Mouse (Mus musculus) CH12.LX (cell line): Measurements from ENCODE around the gene Gm44511. TPM values are rescaled to one million over a fixed set of nuclear protein-coding genes. Genes with fewer than 3 reads are reported as not detected.

Experiments
- DNase-seq: peaks from one replicate; pipeline ENCODE4 v3.0.0-alpha.2; 2013; ENCODE audit errors: extremely low read depth
- H3K27ac ChIP-seq: 2 replicates; pipeline ENCODE4 v1.5.1; 2012; ENCODE audit warnings: low read depth, mild to moderate bottlenecking, control low read depth, moderate library complexity; ENCODE audit not compliant: insufficient read depth
- H3K27me3 ChIP-seq: replicated peaks from 2 replicates; pipeline ENCODE3; 2012; ENCODE audit warnings: inconsistent platforms
- H3K36me3 ChIP-seq, 2 experiments: replicated peaks in 1 of 2; 2 replicates each; pipeline versions ENCODE3 to v1.6.1; 2012; ENCODE audit warnings: inconsistent platforms in 1 of 2, low read length in 1 of 2, mild to moderate bottlenecking in 1 of 2, mixed read lengths in 1 of 2, moderate library complexity in 1 of 2; ENCODE audit not compliant: control insufficient read depth in 1 of 2, insufficient read depth in 1 of 2
- H3K4me1 ChIP-seq, 2 experiments: 2 replicates each; pipeline ENCODE4 v1.6.1; 2012; ENCODE audit warnings: inconsistent platforms in 1 of 2, moderate library complexity in 1 of 2; ENCODE audit not compliant: insufficient read depth in 2 of 2, control insufficient read depth in 1 of 2
- H3K4me2 ChIP-seq: 2 replicates; pipeline ENCODE4 v1.6.1; 2012; ENCODE audit warnings: low read depth, mild to moderate bottlenecking, control low read depth; ENCODE audit not compliant: poor library complexity, insufficient read depth, severe bottlenecking
- H3K4me3 ChIP-seq, 3 experiments: fragments of 150-350 bp in 1 of 3; sonication (generic) in 1 of 3; replicated peaks in 1 of 3; 2 replicates each; pipeline versions ENCODE3 to v1.5.1; 2011 to 2012; ENCODE audit warnings: low read depth in 2 of 3, low read length in 2 of 3, mild to moderate bottlenecking in 2 of 3, moderate library complexity in 2 of 3, control low read depth in 1 of 3, improper control_type of control experiment in 1 of 3, inconsistent platforms in 1 of 3, mixed read lengths in 1 of 3; ENCODE audit not compliant: poor library complexity in 1 of 3
- H3K79me2 ChIP-seq: replicated peaks from 2 replicates; pipeline ENCODE4 v1.6.1; 2012; ENCODE audit warnings: mild to moderate bottlenecking, moderate library complexity; ENCODE audit not compliant: control insufficient read depth, poor library complexity, insufficient read depth, severe bottlenecking; ENCODE audit errors: extremely low read depth
- H3K9ac ChIP-seq: 2 replicates; pipeline ENCODE4 v1.6.1; 2012; ENCODE audit warnings: low read depth, mild to moderate bottlenecking, control low read depth, moderate library complexity; ENCODE audit not compliant: insufficient read depth
- H3K9me3 ChIP-seq: replicated peaks from 2 replicates; pipeline ENCODE3; 2012; ENCODE audit warnings: low read length, inconsistent platforms, mixed read lengths
- BHLHE40 ChIP-seq: IDR thresholded peaks from 2 replicates; pipeline ENCODE4 v1.6.1; 2011; ENCODE audit warnings: mild to moderate bottlenecking, low read depth, low read length, improper control_type of control experiment
- CHD1 ChIP-seq: IDR thresholded peaks from 2 replicates; pipeline ENCODE4 v1.6.1; 2012; ENCODE audit warnings: low read depth, low read length, improper control_type of control experiment, inconsistent platforms
- CHD2 ChIP-seq: IDR thresholded peaks from 2 replicates; pipeline ENCODE4 v1.6.1; 2011; ENCODE audit warnings: low read length, improper control_type of control experiment
- CTCF ChIP-seq, 2 experiments: IDR thresholded peaks in 1 of 2; conservative IDR thresholded peaks in 1 of 2; 2 replicates each; pipeline ENCODE4 v1.5.1; 2011 to 2012; ENCODE audit warnings: low read depth in 2 of 2, low read length in 2 of 2, improper control_type of control experiment in 1 of 2, inconsistent platforms in 1 of 2, mild to moderate bottlenecking in 1 of 2, moderate library complexity in 1 of 2
- E2F4 ChIP-seq: IDR thresholded peaks from 2 replicates; pipeline ENCODE4 v1.6.1; 2011; ENCODE audit warnings: low read depth, low read length, improper control_type of control experiment; ENCODE audit not compliant: insufficient replicate concordance
- ELF1 ChIP-seq: IDR thresholded peaks from 2 replicates; pipeline ENCODE4 v1.6.1; 2014; ENCODE audit warnings: low read depth, mild to moderate bottlenecking, inconsistent platforms, low read length, improper control_type of control experiment
- IRF4 ChIP-seq: IDR thresholded peaks from 2 replicates; pipeline ENCODE4 v1.6.1; 2014; ENCODE audit warnings: low read depth, mild to moderate bottlenecking, inconsistent platforms, low read length, improper control_type of control experiment
- JUND ChIP-seq: conservative IDR thresholded peaks from 2 replicates; pipeline ENCODE4 v1.6.1; 2011; ENCODE audit warnings: low read depth, low read length, improper control_type of control experiment
- KAT2A ChIP-seq: IDR thresholded peaks from 2 replicates; pipeline ENCODE4 v1.6.1; 2012; ENCODE audit warnings: low read length, improper control_type of control experiment, inconsistent platforms; ENCODE audit not compliant: insufficient replicate concordance
- MAFK ChIP-seq: IDR thresholded peaks from 2 replicates; pipeline ENCODE4 v1.6.1; 2011; ENCODE audit warnings: low read length, improper control_type of control experiment; ENCODE audit not compliant: insufficient replicate concordance
- MAX ChIP-seq: IDR thresholded peaks from 2 replicates; pipeline ENCODE4 v1.6.1; 2011; ENCODE audit warnings: low read length, improper control_type of control experiment
- MAZ ChIP-seq: IDR thresholded peaks from 2 replicates; pipeline ENCODE4 v1.6.1; 2012; ENCODE audit warnings: low read depth, mild to moderate bottlenecking, inconsistent platforms, low read length, improper control_type of control experiment, moderate library complexity
- MEF2A ChIP-seq: IDR thresholded peaks from 2 replicates; pipeline ENCODE4 v1.6.1; 2014; ENCODE audit warnings: low read depth, mild to moderate bottlenecking, inconsistent platforms, low read length, improper control_type of control experiment, borderline replicate concordance
- MXI1 ChIP-seq: IDR thresholded peaks from 2 replicates; pipeline ENCODE4 v1.6.1; 2011; ENCODE audit warnings: mild to moderate bottlenecking, low read depth, low read length, improper control_type of control experiment
- NELFE ChIP-seq: IDR thresholded peaks from 2 replicates; pipeline ENCODE4 v1.6.1; 2011; ENCODE audit warnings: low read depth, low read length, improper control_type of control experiment
- NRF1 ChIP-seq: IDR thresholded peaks from 2 replicates; pipeline ENCODE4 v1.6.1; 2014; ENCODE audit warnings: low read depth, mild to moderate bottlenecking, inconsistent platforms, low read length, improper control_type of control experiment, moderate library complexity
- PAX5 ChIP-seq: IDR thresholded peaks from 2 replicates; pipeline ENCODE4 v1.6.1; 2012; ENCODE audit warnings: low read length, inconsistent platforms, mixed read lengths
- POLR2A ChIP-seq: IDR thresholded peaks from 2 replicates; pipeline ENCODE4 v1.6.1; 2011; ENCODE audit warnings: low read depth, mild to moderate bottlenecking, improper control_type of control experiment, low read length
- TBP ChIP-seq: conservative IDR thresholded peaks from 2 replicates; pipeline ENCODE4 v1.6.1; 2011; ENCODE audit warnings: low read depth, low read length, improper control_type of control experiment
- TCF12 ChIP-seq: IDR thresholded peaks from 2 replicates; pipeline ENCODE4 v1.6.1; 2014; ENCODE audit warnings: low read depth, mild to moderate bottlenecking, inconsistent platforms, low read length, improper control_type of control experiment
- UBTF ChIP-seq: IDR thresholded peaks from 2 replicates; pipeline ENCODE4 v1.6.1; 2012; ENCODE audit warnings: low read depth, mild to moderate bottlenecking, inconsistent platforms, low read length, improper control_type of control experiment, moderate library complexity
- USF1 ChIP-seq: IDR thresholded peaks from 2 replicates; pipeline ENCODE4 v1.6.1; 2014; ENCODE audit warnings: low read depth, mild to moderate bottlenecking, inconsistent platforms, low read length, improper control_type of control experiment
- USF2 ChIP-seq: conservative IDR thresholded peaks from 2 replicates; pipeline ENCODE4 v1.6.1; 2011; ENCODE audit warnings: low read depth, low read length, improper control_type of control experiment
- ZKSCAN1 ChIP-seq: IDR thresholded peaks from 2 replicates; pipeline ENCODE4 v1.6.1; 2012; ENCODE audit warnings: low read depth, inconsistent platforms, low read length, improper control_type of control experiment, borderline replicate concordance
- ZMIZ1 ChIP-seq: IDR thresholded peaks from 2 replicates; pipeline ENCODE4 v1.6.1; 2012; ENCODE audit warnings: low read depth, mild to moderate bottlenecking, inconsistent platforms, low read length, improper control_type of control experiment
- ZNF384 ChIP-seq: IDR thresholded peaks from 2 replicates; pipeline ENCODE4 v1.6.1; 2012; ENCODE audit warnings: low read depth, low read length, improper control_type of control experiment, inconsistent platforms
- dilution Hi-C: fragments of 300-500 bp; cut with MboI; formaldehyde crosslinking; loops from 2 replicates; pipeline ENCODE4 v1.14.3; 2020; ENCODE audit warnings: low sequenced_read_pairs; ENCODE audit not compliant: extremely low pct_unique_long_range_greater_than_20kb, extremely low pct_ligation_motif_present
- in situ Hi-C: fragments of 300-500 bp; cut with MboI; formaldehyde crosslinking; loops from 3 replicates; pipeline ENCODE4 v1.14.3; 2019; ENCODE audit warnings: low sequenced_read_pairs, low pct_ligation_motif_present, low pct_unique_long_range_greater_than_20kb, mixed read lengths
- polyA plus RNA-seq: library from polyadenylated mRNA; unstranded; fragments of >175 nt; gene quantifications from 2 replicates; pipeline ENCODE4 v1.2.1, GENCODE M21; 2012; ENCODE audit warnings: low read depth; ENCODE audit not compliant: insufficient read length
- total RNA-seq, 2 experiments: library from RNA; depleted of rRNA; stranded (reverse); fragments of 300-350 nt in 1 of 2; fragments of >200 nt in 1 of 2; gene quantifications; 2 replicates each; pipeline ENCODE4 v1.2.3; 2012 to 2014

Gm44511 gene
- total and polyA plus RNA-seq, 3 experiments = not detected

DNA sequence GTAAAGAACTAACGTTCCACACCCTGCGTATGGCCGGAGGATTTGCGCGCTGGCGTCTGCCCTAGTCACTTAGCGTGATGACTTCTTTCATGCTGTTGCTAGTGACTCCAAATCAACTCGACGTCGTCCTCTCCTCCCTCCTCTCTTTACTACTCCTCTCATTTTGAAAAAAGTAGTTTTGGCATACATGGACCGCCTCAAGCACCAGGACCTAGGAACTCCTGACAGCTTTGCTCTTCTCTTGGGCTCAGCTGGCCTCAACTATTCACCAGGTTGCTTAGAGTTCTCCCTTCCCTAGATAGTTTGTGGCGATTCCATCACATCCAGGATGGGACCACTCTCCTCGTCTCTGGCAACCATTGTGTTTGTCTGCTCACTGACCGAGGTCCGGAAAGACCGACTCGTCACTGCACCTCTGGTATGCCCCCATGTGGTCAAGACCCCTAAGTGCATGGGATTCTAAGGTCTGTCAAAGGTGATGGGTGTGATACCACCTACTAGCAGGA is 13.2 kb upstream of the Gm44511 start (continued):
- TF ChIP-seq MAFK (no peak), MXI1 (peak; percentile 46; the same call in 1 of the 2 replicates), NELFE (peak; percentile 76), PAX5 (no peak), USF1 (no peak), JUND (peak; percentile 56; the same call in 1 of the 2 replicates), POLR2A (peak; percentile 58), IRF4 (peak; percentile 5), USF2 (no peak), TCF12 (peak; percentile 65), BHLHE40 (peak; percentile 29; the same call in 1 of the 2 replicates), ELF1 (no peak), CHD1 (0 out of 2 replicates have a peak, but pooled peaks have one; percentile 89), MAX (peak; percentile 68), KAT2A (0 out of 2 replicates have a peak, but pooled peaks have one; percentile 42), MAZ (peak; percentile 32; the same call in 1 of the 2 replicates), NRF1 (peak; percentile 28; the same call in 1 of the 2 replicates), CHD2 (no peak), E2F4 (no peak), CTCF (conservative IDR thresholded peaks at IDR 0.05 in 1 of 2, IDR thresholded peaks at IDR 0.05 in 1 of 2; ENCODE audit: low read depth in 2 of 2, low read length in 2 of 2) (peak; percentile 58 to 94)

GRCm38 (mm10) chr6:128838342-128839265 is 12.5 kb upstream of the Gm44511 start:
- H3K79me2 ChIP-seq = no peaks in the 10 kb centered on the region
- no peaks in the 10 kb centered on the region for H3K36me3 ChIP-seq
- peaks cover 4 to 42% of the 10 kb centered on the region in 2 experiments; a peak in 3 of 4 replicates for H3K4me1 ChIP-seq
- DNase-seq = peak; percentile 89
- H3K27me3 ChIP-seq = no peaks in the 10 kb centered on the region
- H3K9me3 ChIP-seq = no peaks in the 10 kb centered on the region
- in situ Hi-C loops = loop anchor here (25.0 kb wide), 1 partner anchor 524 kb away; no protein-coding TSS in a partner anchor
- peak overlapping the region; percentile 71 to 91 (median 89) for H3K4me3 ChIP-seq
- dilution Hi-C loops = no loop called here
- peak overlapping the region; percentile 91 for H3K27ac ChIP-seq
- H3K9ac ChIP-seq = peak overlapping the region; percentile 74
- TF ChIP-seq IRF4 (peak; percentile 23; the same call in 1 of the 2 replicates), NRF1 (peak; percentile 66), POLR2A (0 out of 2 replicates have a peak, but pooled peaks have one; percentile 30), TBP (peak; percentile 100), E2F4 (peak; percentile 65; the same call in 1 of the 2 replicates), ZKSCAN1 (no peak), MAFK (peak; percentile 94), MAZ (no peak), MEF2A (no peak), ELF1 (peak; percentile 97), ZMIZ1 (no peak), JUND (peak; percentile 77), KAT2A (peak; percentile 72; the same call in 1 of the 2 replicates), MXI1 (no peak), UBTF (0 out of 2 replicates have a peak, but pooled peaks have one; percentile 55), ZNF384 (peak; percentile 68), BHLHE40 (peak; percentile 88)
- peak overlapping the region; percentile 75; the same call in 1 of the 2 replicates for H3K4me2 ChIP-seq
